9 mouse cellular contexts compared by ENCODE assay signal in genomic region chr12:109473575-109473976, GRCm38 (mm10). TPM values are rescaled to one million over a fixed set of nuclear protein-coding genes. Genes with fewer than 3 reads are reported as not detected.
DNase-seq lines count a peak whose midpoint lies in the region; ATAC-seq lines count a peak whose summit lies in the region.
"Had no signal": no experiment of that assay in that cellular context is flagged by ENCODE, and none has a peak within 500 bp of the region (broad histone marks: within the 10 kb centered on the region; RNA-seq: fewer than 3 reads in every experiment).

No protein-coding gene starts in this region.

- peak; percentile 64; the same call in 1 of the 2 replicates for ATAC-seq in frontal cortex, adult (ENCODE audit: low TSS enrichment)

- DNase-seq in frontal cortex, postnatal 10 days (ENCODE audit: low spot score in 2 of 2) = no peak
- peak; percentile 20 to 45 for DNase-seq in left cerebral cortex, adult 18-20 months (ENCODE audit: low spot score in 2 of 2)
- DNase-seq in left cerebral cortex, adult 11 months (ENCODE audit: low spot score) = no peak
- DNase-seq in gastrocnemius, postnatal 14 days = peak; percentile 81
- peak; percentile 21 for DNase-seq in lung, postnatal 36 days
- no peak for DNase-seq in cerebellum, adult 18-20 months
- no peak for DNase-seq in cerebellum, adult 9-10 months
- DNase-seq: kidney, postnatal 10 days had no signal

- intact Hi-C loops in gastrocnemius, postnatal 14 days (cut with DNase I; ENCODE audit: low total_unique reads) = no loop called here

RNA-seq across cellular contexts. Expression of gene Dlk1, which starts 21.0 kb away (rescaled TPM):
- total RNA-seq in left cerebral cortex, adult 18-20 months (2021) = 1 to 10 TPM; 4.7 to 7.5 TPM
- 100 to 1,000 TPM; 213 to 272 TPM for total RNA-seq in gastrocnemius, postnatal 14 days (2021)

Comparison
In these comparisons a context has a peak if more than half of its experiments do, and no peak if none do; other contexts are left out.
1. DNase-seq: peak in left cerebral cortex, adult 18-20 months (2 of 2), gastrocnemius, postnatal 14 days (single experiment) and lung, postnatal 36 days (single experiment); none in frontal cortex, postnatal 10 days (0 of 2), left cerebral cortex, adult 11 months (single experiment), cerebellum, adult 18-20 months (0 of 2) and cerebellum, adult 9-10 months (single experiment).
2. RNA of gene Dlk1, which starts 21.0 kb away (total RNA-seq): 213 to 272 TPM in gastrocnemius, postnatal 14 days; 4.7 to 7.5 TPM in left cerebral cortex, adult 18-20 months; every median in the first group is over 10 times any median in the second.